Mouse (Mus musculus) hindbrain, embryonic 14.5 days (tissue): Measurements from ENCODE around the gene Dmrta2. TPM values are rescaled to one million over a fixed set of nuclear protein-coding genes. Genes with fewer than 3 reads are reported as not detected.

Experiments
- ATAC-seq: fragments of 200-750 bp; cut with Nextera tagmentation; 2 replicates; pipeline ENCODE4 v1.8.0; 2017; ENCODE audit warnings: moderate number of reproducible peaks, mild to moderate bottlenecking, moderate TSS enrichment, moderate library complexity; ENCODE audit not compliant: low FRiP score
- DNase-seq: peaks from one replicate; pipeline ENCODE4 v3.0.0-alpha.2; 2015; ENCODE audit warnings: low spot score
- H3K27ac ChIP-seq: fragments of 300-500 bp; sonication (generic); 2 replicates; pipeline ENCODE4 v1.5.1; 2014; ENCODE audit warnings: mild to moderate bottlenecking, moderate library complexity
- H3K27me3 ChIP-seq: fragments of 300-500 bp; sonication (generic); 2 replicates; pipeline ENCODE4 v1.6.1; 2014; ENCODE audit warnings: mild to moderate bottlenecking, low read length, mixed read lengths; ENCODE audit not compliant: control insufficient read depth, insufficient read depth
- H3K36me3 ChIP-seq: fragments of 300-500 bp; sonication (generic); replicated peaks from 2 replicates; pipeline ENCODE4 v1.6.1; 2014; ENCODE audit not compliant: control insufficient read depth, insufficient read depth
- H3K4me1 ChIP-seq: fragments of 300-500 bp; sonication (generic); replicated peaks from 2 replicates; pipeline ENCODE4 v1.6.1; 2014; ENCODE audit warnings: antibody characterized with exemption, low read length, mixed read lengths; ENCODE audit not compliant: control insufficient read depth, insufficient read depth
- H3K4me2 ChIP-seq: fragments of 300-500 bp; sonication (generic); replicated peaks from 2 replicates; pipeline ENCODE4 v1.6.1; 2014; ENCODE audit warnings: mild to moderate bottlenecking, moderate library complexity
- H3K4me3 ChIP-seq: fragments of 300-500 bp; sonication (generic); replicated peaks from 2 replicates; pipeline ENCODE4 v1.5.1; 2014; ENCODE audit warnings: mild to moderate bottlenecking, low read length
- H3K9ac ChIP-seq: fragments of 300-500 bp; sonication (generic); 2 replicates; pipeline ENCODE4 v1.6.1; 2014
- H3K9me3 ChIP-seq: fragments of 300-500 bp; sonication (generic); 2 replicates; pipeline ENCODE4 v1.6.1; 2016; ENCODE audit warnings: low read length; ENCODE audit not compliant: control insufficient read depth
- WGBS: fragments of 180-500 bp; shearing (Covaris S2); extraction: QIAGEN DNeasy Blood & Tissue Kit; methylation state at CpG from one replicate; pipeline ENCODE4 v1.1.7; 2014; 5-methylcytosine and 5-hydroxymethylcytosine counted together
- polyA plus RNA-seq: library from polyadenylated mRNA; unstranded; fragments of >200 nt; fragmentation: Nextera tagmentation; extraction: Ambion mirVana; gene quantifications from 2 replicates; pipeline ENCODE4 v1.2.1, GENCODE M21; 2014

The Dmrta2 gene
- polyA plus RNA-seq, 1 experiment from 2014 or later, result 0.08 TPM

GRCm38 (mm10) chr4:109983281-109984001 is 5.6 kb downstream of the Dmrta2 start:
- no peak overlapping the region for H3K4me3 ChIP-seq
- no peaks in the 10 kb centered on the region for H3K9me3 ChIP-seq
- peaks cover 95% of the 10 kb centered on the region for H3K27me3 ChIP-seq
- no peak for DNase-seq
- H3K9ac ChIP-seq, result no peak overlapping the region
- no peak overlapping the region for H3K4me2 ChIP-seq
- WGBS, result under 1% methylated on average over 49 of the region's 49 CpGs
- no peak for ATAC-seq
- H3K27ac ChIP-seq, result no peak overlapping the region
- no peaks in the 10 kb centered on the region for H3K36me3 ChIP-seq
- peaks cover 8% of the 10 kb centered on the region; the same call in 1 of the 2 replicates for H3K4me1 ChIP-seq

- Histone ChIP-seq H3K4me3 (no peak overlapping the region), H3K27ac (no peak overlapping the region), H3K4me1 (peaks cover 8% of the 10 kb centered on the region; the same call in 1 of the 2 replicates), H3K27me3 (peaks cover 95% of the 10 kb centered on the region), H3K9me3 (no peaks in the 10 kb centered on the region), H3K36me3 (no peaks in the 10 kb centered on the region), H3K4me2 (no peak overlapping the region), H3K9ac (no peak overlapping the region)
- ATAC-seq (no peak), DNase-seq (no peak)
- WGBS, result under 1% methylated on average over 24 of the region's 24 CpGs
Observed at GRCm38 (mm10) chr4:109984011-109984411, 6.2 kb downstream of the Dmrta2 start.

- DNase-seq (no peak), ATAC-seq (no peak)
- Histone ChIP-seq H3K4me2 (no peak overlapping the region), H3K4me3 (no peak overlapping the region), H3K27ac (no peak overlapping the region), H3K9me3 (no peaks in the 10 kb centered on the region), H3K27me3 (peaks cover 95% of the 10 kb centered on the region), H3K9ac (no peak overlapping the region), H3K4me1 (peaks cover 8% of the 10 kb centered on the region; the same call in 1 of the 2 replicates), H3K36me3 (no peaks in the 10 kb centered on the region)
- WGBS, result 1% methylated on average over 38 of the region's 38 CpGs
Observed at GRCm38 (mm10) chr4:109984496-109985423, 6.9 kb downstream of the Dmrta2 start.

DNA sequence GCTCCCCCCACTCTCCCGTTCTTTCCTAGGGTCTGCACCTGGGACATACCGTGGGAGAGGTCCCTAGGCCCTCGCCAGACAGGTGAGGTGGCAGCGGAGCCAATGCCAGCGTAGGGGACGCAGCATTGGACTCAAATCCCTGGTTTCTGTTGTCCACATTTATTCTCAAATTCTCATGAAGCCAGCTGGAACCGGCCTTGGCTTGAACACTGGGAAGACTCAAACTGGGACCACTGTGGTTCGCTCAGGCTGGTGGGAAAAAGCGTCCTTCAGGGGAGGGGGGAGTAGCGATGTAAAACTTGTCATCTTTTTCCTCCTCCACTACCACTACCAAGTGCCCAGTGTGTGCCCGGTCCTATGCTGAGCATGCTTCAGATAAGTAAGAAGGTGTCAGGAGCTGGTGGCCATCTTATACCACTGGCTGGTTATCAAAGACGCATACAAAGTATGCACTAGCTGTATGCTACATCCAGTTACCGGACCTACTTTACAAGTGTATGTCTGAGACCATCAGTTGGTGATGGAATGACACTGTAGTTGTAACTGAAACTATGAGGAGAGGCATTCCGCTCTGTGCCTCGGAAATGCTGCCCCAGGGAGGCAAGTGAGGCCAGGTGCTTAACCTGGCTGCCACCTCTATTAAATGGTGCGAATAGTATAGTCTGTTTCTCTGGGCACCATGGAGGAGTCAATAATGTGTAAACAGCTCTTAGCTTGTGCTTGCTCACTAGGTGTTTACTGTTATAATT is 7.7 kb downstream of the Dmrta2 start:
- H3K27ac ChIP-seq, result no peak overlapping the region
- DNase-seq (no peak), ATAC-seq (no peak)
- peaks cover 8% of the 10 kb centered on the region; the same call in 1 of the 2 replicates for H3K4me1 ChIP-seq
- H3K9me3 ChIP-seq, result no peaks in the 10 kb centered on the region
- H3K4me3 ChIP-seq, result no peak overlapping the region
- H3K36me3 ChIP-seq, result no peaks in the 10 kb centered on the region
- 4% methylated on average over 16 of the region's 16 CpGs for WGBS
- H3K9ac ChIP-seq, result no peak overlapping the region
- H3K27me3 ChIP-seq, result peaks cover 93% of the 10 kb centered on the region
- no peak overlapping the region for H3K4me2 ChIP-seq

DNA sequence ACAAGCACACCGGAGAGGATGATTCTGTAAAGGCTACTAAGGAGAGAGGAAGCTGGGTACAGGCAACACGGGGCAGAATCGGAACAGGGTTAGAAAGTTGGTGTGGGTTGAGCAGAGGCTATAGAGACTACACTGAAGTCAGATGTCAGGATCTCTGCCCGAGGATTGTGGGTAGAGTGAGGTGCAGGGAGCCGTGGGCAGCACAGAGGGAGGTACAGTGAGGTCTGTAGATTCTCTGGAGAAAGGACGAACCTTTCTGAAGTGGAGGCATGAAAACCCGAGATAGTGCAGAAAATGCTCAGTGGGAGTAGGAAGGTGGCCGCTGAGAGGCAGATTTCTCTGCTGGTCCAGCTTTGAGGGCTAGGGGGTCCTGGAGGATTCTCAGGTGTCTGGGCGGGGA is 8.4 kb downstream of the Dmrta2 start:
- Histone ChIP-seq H3K4me3 (no peak overlapping the region), H3K4me1 (peaks cover 8% of the 10 kb centered on the region; the same call in 1 of the 2 replicates)
- WGBS, result under 1% methylated on average over 9 of the region's 9 CpGs

DNA sequence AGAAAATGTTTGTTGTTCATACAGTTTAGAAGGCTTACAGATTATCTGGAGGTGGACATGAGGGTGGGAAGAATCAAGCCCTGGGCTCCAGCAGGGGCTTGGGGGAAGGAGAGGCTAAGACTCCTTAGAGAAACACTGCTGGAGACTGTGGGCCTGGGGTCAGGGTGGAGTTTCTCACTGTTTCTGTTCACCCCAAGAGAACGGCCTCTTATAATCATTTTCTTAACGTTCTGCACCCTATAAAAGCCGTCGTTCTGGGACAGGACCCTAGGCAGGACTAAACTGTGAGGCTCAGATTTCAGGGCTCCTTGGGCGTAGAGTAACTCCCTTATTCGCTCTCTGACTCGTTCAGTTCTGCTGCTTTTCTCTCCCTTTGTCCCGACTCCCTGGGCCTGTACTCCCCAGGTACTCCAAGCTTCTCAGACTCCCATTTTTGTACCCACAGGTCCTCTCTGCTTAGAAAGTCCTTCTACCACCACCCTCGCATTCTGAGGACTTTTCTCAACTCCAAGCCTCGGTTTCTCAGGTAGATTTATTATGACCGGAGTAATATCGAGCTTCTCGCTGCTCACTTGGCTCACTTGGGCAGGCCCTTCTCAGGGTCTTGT is 9.0 kb downstream of the Dmrta2 start:
- DNase-seq, result no peak

More for the DNA sequence above, 8.4 kb downstream of the Dmrta2 start:
- Histone ChIP-seq H3K27ac (no peak overlapping the region), H3K9ac (no peak overlapping the region), H3K9me3 (no peaks in the 10 kb centered on the region), H3K36me3 (no peaks in the 10 kb centered on the region), H3K27me3 (peaks cover 93% of the 10 kb centered on the region), H3K4me2 (no peak overlapping the region)
- ATAC-seq (no peak), DNase-seq (no peak)

DNA sequence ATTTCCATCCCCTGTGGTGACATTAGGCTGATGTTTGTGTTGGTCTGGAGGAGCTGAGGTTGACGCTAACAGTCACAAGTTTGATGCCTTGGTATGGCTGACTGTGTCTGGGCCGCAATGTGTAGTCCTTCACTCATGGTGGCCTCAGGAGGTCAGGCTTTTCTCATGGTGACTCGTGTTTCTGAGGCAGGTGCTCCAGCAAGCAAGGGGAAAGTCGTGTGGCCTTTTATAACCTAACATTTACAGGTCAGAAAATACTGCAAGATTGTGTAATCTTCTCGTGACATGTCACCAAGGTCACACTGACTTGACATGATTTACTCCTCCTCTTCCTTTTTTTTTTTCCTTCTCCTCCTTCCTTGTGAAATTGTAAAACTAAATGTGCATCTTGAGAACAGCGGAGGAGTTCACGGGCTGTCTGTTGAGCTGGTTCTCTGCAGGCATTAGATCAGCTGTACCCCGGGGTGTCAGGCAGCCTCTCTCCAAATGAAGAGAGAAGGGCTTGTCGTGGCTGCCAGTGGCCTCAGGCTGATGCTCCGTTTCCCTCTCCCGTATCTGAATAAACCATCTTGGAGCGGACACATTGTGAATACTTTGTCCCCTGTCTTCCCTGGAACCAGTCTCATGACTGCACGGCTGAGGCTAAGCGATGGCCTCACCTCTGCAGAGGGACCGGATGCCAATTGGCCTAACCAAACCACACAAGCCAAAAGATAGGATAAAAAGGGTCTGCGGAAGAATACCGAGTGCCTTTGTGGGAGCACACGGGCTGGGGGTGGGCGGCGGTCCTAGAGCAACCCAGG is 9.9 kb downstream of the Dmrta2 start:
- Histone ChIP-seq H3K27ac (no peak overlapping the region), H3K27me3 (peaks cover 92% of the 10 kb centered on the region), H3K4me3 (no peak overlapping the region), H3K9ac (no peak overlapping the region), H3K9me3 (no peaks in the 10 kb centered on the region), H3K36me3 (no peaks in the 10 kb centered on the region), H3K4me1 (no peaks in the 10 kb centered on the region), H3K4me2 (no peak overlapping the region)
- DNase-seq, result no peak
- 1% methylated on average over 20 of the region's 20 CpGs for WGBS
- ATAC-seq, result no peak

More for the DNA sequence above, 9.0 kb downstream of the Dmrta2 start:
- no peak for ATAC-seq
- Histone ChIP-seq H3K9me3 (no peaks in the 10 kb centered on the region), H3K9ac (no peak overlapping the region), H3K4me2 (no peak overlapping the region), H3K27me3 (peaks cover 92% of the 10 kb centered on the region), H3K4me3 (no peak overlapping the region), H3K27ac (no peak overlapping the region), H3K36me3 (no peaks in the 10 kb centered on the region), H3K4me1 (peaks cover 7% of the 10 kb centered on the region; the same call in 1 of the 2 replicates)
- WGBS, result 2% methylated on average over 13 of the region's 13 CpGs

DNA sequence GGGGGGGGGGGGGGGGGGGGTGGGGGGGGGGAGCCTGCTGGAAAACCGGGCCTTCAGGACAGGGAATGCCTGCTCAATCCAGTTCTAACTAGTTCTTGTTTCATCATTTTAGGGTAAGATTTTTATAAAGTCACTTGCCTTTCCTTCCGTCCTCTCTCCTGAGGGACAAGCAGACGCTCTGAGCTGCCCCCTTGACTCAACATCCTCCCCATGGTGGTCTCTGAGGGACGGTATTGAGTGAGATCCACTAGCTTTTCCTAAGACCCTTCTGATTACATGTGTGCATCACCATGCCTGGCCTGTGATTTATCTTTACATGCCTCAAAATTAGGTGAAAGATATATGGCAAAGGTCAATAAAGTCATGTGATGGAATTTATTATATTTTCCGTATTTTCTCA is 10.6 kb downstream of the Dmrta2 start:
- Histone ChIP-seq H3K27ac (no peak overlapping the region), H3K9ac (no peak overlapping the region), H3K36me3 (no peaks in the 10 kb centered on the region), H3K27me3 (peaks cover 94% of the 10 kb centered on the region), H3K9me3 (no peaks in the 10 kb centered on the region), H3K4me2 (no peak overlapping the region), H3K4me3 (no peak overlapping the region), H3K4me1 (no peaks in the 10 kb centered on the region)
- no peak for ATAC-seq
- no peak for DNase-seq
- 13% methylated on average over 5 of the region's 5 CpGs for WGBS
